Mouse (Mus musculus) thymus, adult 18-20 months (tissue): ENCODE measurements around the gene Pcdh18.

Source experiments
- DNase-seq, 2 experiments: peaks; one replicate each; pipeline ENCODE4 v3.0.0; 2022; ENCODE audit warnings: mixed read lengths in 2 of 2

Gene Pcdh18

GRCm38 (mm10) chr3:49756870-49757625, at the start of gene Pcdh18:
Pcdh18 (minus strand) TSS chr3:49757325.
- no peak for DNase-seq

GRCm38 (mm10) chr3:49806823-49807222, 49.7 kb upstream of the Pcdh18 start:
- no peak for DNase-seq

- DNase-seq = no peak
These were observed 48.4 kb upstream of the Pcdh18 start for GRCm38 (mm10) chr3:49805511-49805910.

DNA sequence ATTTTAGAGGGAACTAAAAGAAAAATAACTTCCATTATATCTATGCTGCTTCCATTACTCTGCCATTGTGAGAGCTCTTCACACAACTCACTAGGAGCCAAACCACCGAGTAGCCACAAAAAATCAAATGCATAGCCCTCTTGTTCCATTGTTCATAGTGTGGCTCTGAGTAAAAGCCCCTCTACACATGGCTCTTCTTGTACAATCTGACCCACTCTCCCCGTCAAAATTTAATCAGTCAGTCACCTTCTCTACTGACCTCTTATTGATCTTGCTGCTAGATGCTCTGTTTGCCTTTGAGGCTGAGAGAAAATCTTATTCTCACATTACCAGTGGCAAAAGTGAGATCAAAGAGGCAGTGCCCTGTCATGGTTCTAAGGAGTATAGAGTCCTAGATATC, 31.2 kb upstream of the Pcdh18 start:
- no peak for DNase-seq

DNA sequence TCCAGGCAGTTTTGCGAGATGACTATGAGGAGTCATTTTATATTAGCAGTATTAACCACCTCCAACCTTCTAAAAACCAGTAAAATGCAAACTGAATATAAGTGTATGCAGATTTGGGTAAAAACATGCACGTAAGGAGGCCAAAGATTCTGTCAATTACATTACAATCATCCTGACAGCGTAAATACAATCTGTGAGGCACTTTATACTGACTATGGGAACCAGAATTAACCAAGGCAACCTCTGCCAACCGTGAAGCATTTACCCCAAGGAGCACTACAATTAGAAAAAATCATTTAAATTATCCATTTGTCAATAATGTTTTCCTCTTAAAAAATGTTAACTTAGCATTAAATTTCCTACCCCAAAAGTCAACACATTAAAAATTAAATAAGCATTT, 30.6 kb upstream of the Pcdh18 start:
- no peak for DNase-seq

DNA sequence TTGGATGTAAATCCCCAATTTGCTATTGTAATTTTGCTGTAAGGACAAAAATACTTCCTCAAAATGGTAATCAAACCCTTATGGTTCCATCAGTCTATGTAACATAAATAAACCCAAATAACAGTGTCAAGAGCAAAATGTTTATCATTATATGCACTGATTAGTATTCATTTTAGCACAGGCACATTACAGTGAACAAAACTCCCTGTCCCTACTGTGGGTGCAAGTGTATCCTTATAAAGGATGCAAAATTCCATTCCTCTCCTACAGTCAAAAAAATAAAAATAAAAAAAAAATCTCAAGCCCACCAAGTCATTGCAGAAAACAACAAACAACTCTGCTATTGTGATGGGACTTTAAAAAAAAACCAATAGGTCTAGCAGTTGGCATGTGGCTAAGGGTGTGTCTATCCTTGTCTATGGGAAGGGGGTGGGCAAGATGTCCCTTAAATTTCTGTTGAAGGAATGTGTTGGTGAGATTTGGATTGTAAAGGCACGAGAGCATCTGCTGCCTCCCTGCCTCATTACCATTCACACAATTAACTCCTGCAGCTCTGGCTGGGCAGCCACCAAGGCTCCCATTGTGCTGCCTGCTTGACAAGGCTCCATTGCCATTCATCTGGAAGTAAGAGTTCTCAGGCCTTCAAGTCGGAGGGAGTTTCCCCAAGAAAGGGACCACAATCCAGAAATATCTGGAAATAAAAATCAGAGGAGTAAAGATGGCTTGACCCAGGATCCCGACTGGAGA, 12.0 kb upstream of the Pcdh18 start:
- no peak for DNase-seq

DNA sequence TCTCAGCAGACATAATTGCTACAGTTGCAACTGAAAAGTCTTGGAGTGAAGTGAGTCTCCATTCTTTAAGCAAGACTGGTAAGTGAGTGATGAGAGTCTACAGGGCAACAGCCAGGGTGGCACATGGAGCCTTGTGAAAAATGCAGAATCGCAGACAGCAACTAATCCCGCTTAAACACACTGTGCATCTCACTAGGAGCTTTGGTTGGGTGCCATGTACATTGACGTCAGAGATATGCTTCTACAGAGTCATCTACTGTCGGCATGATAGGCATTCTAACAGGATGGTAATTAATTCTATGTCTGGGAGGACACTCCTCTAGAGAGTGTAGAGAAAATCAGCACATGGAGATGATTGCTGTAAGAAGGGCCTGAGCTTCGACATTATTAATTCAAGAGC, 5.6 kb upstream of the Pcdh18 start:
- DNase-seq = no peak

DNA sequence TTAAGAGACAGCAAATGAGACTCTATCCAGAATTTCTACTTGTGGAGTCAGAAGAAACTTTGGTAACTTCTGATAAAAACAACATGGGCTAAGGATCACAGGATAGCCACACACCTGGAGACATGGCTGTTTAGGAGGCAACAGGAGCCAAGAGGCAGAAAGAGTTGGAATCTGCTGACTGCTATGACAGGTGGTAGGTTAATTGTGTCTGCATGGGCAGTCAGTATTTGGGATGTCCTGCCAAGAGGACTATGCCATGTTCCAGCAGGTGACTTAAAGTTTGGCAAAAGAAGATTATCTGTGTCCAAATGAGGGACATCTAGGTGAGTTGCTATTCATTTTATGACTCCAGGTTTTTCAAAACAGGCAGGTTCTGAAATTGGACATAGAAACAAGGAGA, 4.8 kb upstream of the Pcdh18 start:
- DNase-seq = no peak

DNA sequence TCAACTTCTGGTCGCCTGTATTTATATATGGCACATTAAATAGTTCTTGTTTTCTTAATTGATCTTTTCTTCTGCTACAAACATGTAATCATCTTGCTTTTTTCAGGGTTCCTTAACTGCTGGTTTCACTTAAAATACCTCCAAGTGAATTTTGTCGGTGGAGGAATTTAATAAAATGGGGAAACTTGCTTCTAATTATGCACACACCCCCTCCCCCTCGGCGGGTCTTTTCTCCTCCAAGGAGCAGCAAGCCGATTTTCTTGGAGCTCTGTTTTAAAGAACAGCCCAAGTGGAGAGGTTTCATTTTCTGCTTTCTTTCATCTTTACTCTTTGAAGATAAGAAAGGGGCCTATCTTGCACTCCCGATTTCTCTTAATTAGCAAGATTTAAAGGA, 498 bp upstream of the Pcdh18 start:
- no peak for DNase-seq

GRCm38 (mm10) chr3:49755986-49756845, 909 bp downstream of the Pcdh18 start:
- DNase-seq = no peak

GRCm38 (mm10) chr3:49752766-49753165, 4.4 kb downstream of the Pcdh18 start:
- DNase-seq = no peak

- no peak for DNase-seq
These were observed 7.4 kb downstream of the Pcdh18 start for GRCm38 (mm10) chr3:49749491-49750284.

DNA sequence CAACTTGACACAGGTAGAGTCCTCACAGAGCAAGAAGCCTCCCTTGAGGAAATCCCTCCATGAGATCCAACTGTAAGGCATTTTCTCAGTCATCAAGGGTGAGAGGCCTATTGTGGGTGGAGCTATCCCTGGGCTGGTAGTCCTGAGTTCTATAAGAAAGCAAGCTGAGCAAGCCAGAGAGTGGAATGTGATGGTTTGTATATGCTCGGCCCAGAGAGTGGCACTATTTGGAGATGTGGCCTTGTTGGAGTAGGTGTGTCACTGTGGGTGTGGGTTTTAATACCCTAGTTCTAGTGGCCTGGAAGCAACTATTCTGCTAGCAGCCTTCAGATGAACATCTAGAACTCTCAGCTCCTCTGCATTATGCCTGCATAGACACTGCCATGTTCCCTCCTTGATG, 9.1 kb downstream of the Pcdh18 start:
- DNase-seq = no peak

DNA sequence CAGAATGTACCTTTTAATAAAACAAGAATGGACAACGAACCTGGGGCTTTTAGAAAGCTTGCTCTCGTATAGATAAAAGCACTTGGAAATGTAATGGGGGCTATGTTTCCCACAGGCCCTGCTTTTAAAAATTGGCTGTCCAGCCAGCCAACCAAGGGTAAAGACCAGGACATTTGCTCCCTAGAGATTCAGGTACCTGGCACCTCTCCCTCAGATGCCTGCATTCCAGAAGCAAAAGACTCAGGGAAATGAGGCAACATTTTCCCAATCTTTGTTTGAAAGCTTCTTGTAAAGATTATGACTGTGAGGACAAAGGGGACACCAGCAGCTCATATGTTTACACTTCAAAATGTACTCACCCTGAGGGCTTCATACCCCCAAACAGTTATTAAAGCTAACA, 18.1 kb downstream of the Pcdh18 start:
- no peak for DNase-seq

DNA sequence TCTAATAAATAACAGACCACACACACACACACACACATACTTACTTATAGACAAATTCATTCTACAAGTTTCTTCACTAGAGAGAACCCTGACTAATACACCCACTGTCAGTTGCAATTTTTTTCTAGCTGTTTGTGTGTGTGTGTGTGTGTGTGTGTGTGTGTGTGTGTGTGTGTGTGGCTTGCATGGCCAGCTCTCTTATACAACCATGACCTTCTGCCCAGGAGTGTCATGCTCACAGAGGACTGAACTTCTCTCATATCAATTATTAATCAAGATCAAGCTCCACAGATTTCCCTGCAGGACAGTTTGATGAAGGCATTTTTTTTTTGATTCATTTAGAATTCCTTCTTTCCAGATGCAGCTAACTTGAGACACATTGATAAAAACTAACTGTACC, 18.6 kb downstream of the Pcdh18 start:
- DNase-seq = no peak

DNA sequence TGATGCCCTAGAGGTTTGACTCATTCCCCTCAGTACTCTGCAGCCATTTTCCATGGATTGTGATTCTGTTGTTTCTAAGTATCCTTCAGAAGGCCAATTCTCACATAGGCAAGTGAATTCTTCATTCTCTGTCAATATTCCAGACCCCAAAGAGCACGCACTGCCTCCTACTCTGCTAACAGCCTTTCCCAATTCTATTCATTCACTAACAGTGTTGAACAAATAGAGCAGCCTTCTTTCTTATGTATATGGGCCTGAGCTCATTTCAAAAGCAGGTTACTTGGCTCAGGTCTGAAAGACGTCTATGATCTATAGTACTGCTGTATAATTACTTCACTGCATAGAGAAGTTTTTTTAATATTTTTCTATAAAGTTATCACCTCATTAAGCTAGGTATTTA, 50.6 kb downstream of the Pcdh18 start:
- DNase-seq = no peak

DNA sequence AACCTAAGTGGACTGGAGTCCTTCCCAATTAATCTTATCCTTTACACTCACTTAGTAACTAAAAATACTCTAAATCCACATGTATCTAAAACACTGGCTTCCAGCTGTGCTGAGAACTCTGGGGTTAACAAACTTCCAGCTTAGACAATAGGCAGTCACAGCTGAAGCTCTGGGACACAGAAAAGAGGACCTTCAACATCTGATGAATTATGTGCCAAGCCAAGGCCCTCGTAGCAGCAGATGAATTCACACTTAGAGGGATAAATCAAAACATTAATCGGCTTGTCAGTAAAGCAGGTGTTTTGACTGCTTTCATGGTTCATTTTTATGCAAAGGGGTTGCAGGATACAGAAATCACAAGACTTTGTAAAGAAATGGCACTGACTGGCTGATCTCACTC, 57.2 kb downstream of the Pcdh18 start:
- DNase-seq = no peak
